Mouse (Mus musculus) olfactory bulb, adult 2 months (tissue): ENCODE results near the gene Dtymk.
"Not testable (repeated sequence)": the region's sequence is repeated elsewhere in the genome, so short reads cannot be mapped to it uniquely, and the experiment has no call there.

Experiments
- CTCF ChIP-seq: fragments of 200-500 bp; IDR thresholded peaks from 2 replicates; pipeline ENCODE4 v1.5.1; 2012; ENCODE audit warnings: low read depth, mild to moderate bottlenecking, low read length, moderate library complexity; ENCODE audit not compliant: insufficient read depth
- POLR2A ChIP-seq: fragments of 200-500 bp; IDR thresholded peaks from 2 replicates; pipeline ENCODE4 v1.6.1; 2012; ENCODE audit warnings: mild to moderate bottlenecking, low read depth, low read length, moderate library complexity; ENCODE audit not compliant: insufficient read depth

DNA sequence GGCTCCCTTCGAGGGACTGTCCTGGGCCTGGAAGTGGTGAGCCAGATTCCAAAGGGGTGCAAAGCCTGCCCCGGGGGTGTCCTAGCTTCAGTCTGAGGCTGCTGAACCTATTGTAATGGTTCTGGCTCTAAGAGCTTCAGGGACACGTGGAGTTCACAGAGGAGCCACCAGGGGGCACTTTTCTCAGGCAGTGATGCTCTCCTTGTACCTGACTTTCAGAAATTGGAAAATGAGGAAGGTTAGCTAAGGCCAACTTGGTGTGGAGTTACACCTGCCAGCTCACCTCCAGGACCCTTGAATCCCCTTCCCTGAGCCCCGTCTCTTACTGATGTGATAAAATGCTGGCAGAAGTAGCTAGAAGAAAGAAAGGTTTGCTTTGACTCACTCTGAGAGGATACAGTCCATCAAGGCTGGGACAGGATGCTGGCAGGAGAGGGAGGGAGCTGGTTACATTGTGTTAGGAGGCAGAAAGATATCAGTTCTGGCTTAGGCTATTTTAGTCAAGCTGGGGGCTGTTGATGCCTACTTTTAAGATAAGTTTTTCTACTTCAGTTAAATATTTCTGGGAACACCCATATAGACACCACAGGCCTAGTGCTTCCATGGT is 31.1 kb upstream of the Dtymk start:
- not testable (repeated sequence) for TF ChIP-seq CTCF, POLR2A
